Mouse (Mus musculus) cerebellum, adult 9-10 months (tissue): ENCODE results near the gene Sema6d.

Experiments used
- DNase-seq: peaks from one replicate; pipeline ENCODE4 v3.0.0; 2022

Sema6d gene

DNA sequence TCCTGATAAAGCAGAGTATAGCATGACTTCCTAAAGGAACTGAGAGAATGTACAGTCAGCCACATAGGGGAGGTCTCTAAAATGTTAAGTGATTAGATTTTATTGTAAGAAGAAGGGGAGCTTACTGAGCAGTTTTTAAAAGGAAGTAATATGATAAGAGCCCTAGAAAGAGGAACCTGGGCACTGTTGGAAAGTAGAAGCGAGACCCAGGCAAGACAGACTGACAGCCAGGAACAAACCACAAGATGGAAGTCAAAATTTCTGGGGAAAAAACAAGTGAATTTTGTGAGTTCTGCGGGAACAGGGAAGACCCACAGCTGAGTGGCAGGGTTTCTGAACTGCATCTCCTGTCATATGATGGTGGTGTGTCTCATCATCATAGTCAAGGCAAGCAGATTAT is 486.3 kb downstream of the Sema6d start:
- DNase-seq, result no peak

DNA sequence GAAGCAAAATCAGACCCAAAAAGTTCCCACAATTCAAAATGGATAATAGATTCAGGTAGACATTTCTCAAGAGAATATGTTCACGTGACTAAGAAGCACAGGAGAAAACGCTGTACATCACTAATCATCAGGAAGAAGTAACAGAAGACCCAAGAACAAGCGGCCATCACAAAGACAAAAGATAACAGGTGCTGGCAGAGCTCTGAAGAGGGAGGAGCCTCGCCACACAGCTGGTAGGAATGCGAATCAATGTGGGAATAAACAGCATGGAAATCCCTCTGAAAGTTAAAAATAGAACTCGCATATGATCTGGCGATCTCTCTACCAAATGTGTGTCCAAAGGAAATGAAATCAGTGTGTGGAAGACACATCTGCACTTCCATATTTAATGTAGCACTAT is 493.8 kb downstream of the Sema6d start:
- DNase-seq, result no peak

DNA sequence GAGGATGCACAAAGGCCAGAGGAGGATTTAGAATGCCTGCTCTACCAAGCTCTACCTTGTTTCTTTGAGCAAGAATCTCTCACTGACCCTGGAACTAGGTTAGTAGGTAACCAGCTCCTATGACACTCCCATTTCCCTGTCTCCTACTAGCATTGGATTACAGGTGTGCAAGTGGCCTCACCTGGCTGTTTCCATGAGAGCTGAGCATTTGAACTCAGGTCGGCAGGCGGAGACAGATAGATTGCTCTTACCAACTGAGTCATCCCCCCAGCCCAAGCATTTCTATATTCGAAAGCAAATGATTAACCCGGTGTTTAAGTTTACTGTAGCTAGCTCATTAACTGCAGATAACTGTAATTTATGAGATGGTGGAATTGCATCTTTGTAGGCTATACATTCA is 503.0 kb downstream of the Sema6d start:
- no peak for DNase-seq

DNA sequence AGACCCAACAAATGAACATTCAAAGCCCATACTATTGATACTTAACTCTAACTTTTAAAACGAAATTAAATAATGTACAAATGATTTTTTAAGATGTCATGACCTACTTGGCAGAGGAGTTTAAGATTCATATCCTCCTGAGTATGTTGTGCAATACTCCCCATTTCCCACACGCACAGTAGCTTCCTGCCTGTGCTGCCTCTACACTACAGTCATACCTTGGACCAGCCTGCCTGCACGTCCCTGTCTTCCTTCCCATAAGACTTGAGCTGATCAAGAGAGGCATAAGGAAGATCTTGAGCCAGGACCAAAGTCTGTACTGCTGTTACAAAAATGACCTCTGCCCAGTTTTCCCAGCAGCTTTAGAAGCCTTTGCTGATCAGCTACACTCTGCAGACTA is 509.2 kb downstream of the Sema6d start:
- DNase-seq, result no peak

DNA sequence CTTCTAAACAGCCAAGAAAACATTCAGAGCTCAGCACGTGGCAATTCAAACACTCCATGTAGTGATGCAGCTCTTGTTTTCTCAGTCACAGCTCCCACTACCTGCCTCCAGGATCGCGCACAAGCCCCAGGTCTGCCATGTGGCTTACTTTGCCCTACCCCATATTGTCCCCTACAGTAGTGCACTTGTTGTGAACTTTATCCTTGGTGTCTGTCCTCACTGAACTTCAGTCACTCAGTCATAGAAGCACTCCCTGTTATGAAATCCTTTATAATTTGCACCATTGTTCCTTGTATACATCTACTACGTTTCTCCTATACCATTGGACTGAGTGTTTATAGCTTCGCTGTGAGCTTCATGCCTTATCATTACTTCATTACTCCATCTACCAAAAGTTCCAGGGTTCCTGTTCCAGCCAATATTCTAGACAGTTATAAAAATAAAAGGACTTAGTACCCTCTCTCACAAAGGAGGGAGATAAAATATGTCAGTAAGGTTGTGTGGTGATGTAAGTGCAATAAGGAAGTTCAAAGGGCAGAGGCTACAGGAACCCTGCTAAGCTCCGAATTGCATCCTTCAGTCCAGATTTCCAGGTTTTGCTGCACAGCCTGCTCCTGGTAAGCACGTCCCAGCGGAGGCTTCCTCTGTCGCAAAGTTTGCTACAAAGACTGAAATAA is 512.1 kb downstream of the Sema6d start:
- DNase-seq, result no peak

DNA sequence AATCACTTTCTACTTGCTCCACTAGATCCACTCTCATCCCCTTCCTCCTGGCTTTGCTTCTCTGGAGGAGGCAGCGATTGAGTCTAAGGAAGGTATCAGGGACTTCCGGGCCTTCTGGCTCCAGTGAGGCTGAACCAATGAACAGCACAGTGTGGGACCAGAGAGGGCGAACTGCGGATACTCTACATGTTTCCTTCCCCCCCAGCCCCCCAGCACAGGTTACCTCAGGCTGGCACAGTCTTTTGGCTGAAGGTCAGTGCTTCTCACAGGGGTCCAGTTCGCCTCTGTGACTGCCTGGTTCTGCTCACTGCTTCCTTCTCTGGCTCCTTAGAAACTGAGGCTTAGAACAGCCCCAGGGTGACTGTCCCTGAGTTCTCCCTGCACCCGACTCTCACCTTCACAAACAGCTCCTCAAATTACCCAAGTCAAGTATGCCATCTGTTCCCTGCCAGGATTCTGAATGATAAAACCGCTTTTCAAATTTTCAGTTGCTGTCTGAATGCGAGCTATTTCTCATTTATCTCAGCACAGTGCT is 512.7 kb downstream of the Sema6d start:
- peak; percentile 9 for DNase-seq

DNA sequence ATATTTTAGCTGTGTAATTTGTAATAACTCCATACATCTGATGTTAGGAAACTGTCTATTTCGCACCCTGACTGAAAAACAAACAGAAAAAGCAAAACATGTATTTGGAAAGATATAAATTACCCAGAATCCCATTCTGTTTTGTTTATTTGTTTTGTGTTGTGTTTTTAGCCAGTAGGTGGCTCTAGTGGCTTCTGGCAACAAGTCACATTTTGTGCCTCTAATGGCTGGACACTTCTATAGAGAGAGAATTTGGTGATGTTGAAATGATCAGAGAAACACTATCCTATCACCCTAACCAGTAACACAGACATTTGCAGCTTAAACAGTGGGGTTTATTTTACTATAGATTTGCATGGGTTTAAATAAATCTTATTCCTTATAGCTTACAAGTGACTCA is 515.6 kb downstream of the Sema6d start:
- DNase-seq, result peak; percentile 75

DNA sequence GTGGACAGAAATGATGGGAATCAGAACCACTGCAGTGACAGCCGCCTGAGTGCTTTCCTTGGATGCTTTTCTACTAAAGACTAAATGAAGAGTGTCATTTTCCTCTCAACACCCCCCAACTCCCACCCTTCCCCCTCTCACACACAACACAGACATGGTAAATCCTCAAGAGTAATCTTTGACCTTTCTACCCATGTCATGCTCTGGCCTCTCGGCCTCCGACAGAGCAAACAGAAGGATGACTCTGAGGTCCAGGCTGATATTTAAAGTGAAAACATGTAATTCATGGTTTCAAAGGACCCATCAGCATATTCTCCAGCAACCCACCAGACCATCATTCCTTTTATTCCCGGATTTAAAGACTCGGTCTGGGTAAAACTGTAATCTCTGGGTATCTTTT is 518.2 kb downstream of the Sema6d start:
- peak; percentile 3 for DNase-seq

DNA sequence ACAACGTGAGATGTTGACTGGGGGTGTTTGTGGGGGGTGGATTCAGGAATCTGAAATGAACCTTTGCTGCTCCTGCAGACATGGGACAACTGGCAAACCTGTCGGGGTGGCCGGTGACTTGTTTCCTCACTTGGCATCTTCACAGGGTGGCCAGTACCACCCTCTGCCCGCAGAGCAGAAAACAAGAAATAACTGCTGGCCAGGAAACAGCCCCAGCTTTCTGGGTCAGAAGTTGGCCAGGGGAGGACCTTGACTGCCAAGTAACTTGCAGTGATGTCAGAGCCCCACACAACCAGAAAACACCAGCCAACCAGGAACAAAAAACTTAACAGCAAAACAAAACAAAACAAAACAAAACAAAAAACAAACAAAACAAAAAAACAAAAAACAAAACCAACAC is 518.8 kb downstream of the Sema6d start:
- DNase-seq, result peak; percentile 35

DNA sequence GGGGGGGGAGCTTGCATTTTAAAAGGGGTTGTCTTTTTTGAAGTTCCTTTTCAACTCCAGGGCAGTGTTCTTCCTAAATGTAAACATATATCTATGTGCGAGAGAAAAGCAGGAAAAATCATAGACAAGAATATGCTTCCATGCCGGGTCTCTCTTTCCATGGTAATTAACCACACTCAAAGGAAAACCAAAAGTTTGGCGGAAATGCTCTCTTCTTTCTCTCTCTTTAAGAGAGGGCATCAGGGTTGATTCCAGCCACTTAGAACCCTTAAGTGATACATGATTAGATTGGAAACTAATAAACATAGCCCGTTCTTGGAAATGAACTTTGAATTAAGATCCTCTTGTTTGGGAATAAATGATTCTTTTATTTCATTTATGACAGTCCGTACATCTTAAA is 519.2 kb downstream of the Sema6d start:
- DNase-seq, result no peak

DNA sequence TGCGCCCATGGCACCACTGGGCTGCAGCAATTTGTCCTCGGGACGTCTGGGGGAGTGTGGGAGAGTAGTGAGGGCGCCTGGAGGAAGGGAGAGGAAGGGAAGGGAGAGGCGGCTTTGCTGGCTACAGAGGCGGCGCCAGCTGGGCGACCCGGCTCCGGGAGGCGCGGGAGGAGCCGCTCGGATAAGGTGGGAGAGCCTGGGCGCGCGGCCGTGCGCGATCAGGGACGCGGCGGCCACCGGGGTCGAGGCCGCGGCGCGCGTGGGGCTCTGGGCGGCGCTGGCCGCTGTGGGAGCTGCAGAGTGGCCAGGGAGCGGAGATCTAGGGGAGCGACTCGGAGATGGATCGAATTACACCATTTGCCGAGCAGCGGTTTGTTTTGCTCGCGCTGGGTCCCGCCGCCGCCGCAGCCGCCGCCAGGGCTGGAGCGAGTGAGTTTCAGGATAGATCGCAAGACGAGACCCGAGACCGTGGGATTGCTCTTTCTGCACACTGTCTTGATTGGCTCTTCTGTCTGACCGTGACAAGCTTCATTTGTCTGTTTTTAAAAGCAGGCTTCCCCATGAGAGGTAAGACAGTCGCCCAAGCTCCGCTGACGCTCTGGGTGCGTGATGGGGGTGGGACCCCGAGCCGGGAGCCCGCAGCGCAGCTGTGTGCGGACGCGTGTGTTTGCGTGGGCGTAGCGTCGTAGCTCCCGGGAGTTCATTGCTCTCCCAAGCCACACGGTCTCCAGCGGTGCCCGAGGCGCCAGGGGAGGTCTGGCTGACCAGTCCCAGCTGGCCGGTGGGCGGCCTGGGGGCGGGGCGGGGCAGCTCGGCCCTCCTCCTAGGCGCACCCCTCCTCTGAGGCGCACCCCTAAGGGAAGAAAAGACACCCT is 520.2 kb downstream of the Sema6d start:
- peak; percentile 77 for DNase-seq

DNA sequence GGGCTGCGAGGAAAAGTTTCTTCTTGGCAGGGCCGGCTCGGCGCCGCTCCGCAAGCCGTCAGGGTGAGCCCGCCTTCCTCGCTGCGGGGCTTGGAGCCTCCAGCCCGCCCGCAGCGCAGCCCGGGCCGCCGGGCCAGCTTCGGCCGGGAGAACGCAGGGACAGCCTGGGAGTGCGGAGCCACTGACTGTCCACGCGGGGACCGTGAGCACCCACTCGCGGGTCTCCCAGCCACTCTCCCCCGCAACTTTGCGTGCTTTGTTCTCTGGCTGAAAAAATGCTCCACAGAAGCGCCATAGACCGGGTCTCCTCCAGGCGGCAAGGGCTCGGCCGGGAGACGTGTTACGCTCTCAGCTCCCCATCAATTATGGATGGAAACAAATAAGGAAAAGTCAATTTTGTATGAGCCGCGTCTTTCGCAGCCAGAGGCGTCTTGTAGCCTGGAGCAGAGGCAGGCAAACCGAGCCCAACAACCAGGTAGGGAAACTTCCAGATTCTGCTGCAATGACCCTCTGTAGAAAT is 520.9 kb downstream of the Sema6d start:
- DNase-seq, result no peak

DNA sequence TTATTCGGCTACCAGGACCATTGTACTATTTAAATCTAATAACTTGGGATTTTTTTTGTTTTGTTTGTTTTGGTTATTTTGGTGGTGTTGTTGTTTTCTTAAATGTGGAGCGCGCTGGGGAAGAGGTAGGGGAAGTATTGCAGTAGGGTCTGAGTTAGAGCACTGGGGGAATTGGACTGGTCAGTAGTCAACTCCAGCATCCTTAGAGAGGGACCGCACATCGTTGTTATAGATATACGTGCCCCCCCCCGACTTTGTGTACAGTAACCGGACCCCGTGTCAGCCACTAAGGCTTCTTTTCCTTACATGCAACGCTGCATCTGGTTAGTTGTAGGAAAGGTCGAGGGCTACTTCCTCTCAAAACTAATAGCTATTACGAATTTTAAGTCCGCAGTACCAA is 521.5 kb downstream of the Sema6d start:
- DNase-seq, result peak; percentile 31

DNA sequence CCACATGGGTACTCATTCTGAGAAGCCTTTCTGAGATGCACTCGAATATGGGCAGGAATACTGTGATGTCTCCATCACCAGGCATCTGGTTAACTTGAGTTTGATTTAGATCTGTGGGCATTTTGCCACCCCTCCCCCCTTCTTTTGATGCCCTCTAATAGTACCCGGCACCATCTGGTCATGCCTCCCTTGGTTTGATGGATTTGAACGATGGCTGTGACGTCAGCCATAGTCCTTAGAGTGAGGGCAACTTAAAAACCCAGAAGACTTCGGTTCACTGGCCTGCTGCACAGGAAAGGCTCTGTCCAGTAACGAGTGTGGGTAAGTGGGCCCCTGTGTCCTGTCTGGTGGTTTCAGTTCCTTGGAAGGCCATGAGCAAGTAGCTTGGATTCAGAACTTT is 522.5 kb downstream of the Sema6d start:
- peak; percentile 83 for DNase-seq

DNA sequence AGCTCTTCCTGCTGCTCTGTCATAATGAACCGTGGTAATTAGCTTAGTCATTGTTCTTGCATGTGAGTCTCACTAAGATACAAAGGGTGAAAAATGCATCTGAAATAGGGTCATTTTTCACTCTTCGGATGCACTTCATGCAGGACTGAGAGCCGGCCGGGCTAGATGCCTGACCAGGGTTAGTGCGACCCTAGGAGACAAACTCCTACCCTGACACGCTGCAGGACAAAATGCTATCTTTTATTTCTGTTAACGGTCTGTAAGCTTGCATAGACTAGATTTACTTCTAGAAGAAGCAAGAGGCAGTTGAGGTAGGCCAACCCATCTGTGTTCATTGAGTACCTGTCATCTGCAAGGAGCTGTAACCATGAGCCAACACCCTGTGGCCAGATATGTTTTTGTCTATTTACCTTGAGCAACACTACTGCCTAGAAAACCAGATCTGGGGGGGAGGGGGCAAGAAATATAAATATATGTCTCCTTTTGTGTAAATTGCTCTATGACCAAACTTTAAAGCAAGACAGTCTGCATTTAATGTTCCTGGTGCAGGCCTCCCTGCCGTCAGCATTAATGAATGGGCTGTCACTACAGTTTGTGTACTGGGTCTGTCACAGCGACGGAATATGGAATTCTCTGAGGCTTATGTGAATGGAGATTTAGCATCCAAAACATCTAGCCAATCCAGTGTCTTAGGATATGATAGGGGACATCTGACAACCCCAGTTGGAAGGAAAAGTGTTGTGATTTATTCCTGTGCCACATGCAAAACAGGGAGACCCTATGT is 523.1 kb downstream of the Sema6d start:
- peak; percentile 38 for DNase-seq

DNA sequence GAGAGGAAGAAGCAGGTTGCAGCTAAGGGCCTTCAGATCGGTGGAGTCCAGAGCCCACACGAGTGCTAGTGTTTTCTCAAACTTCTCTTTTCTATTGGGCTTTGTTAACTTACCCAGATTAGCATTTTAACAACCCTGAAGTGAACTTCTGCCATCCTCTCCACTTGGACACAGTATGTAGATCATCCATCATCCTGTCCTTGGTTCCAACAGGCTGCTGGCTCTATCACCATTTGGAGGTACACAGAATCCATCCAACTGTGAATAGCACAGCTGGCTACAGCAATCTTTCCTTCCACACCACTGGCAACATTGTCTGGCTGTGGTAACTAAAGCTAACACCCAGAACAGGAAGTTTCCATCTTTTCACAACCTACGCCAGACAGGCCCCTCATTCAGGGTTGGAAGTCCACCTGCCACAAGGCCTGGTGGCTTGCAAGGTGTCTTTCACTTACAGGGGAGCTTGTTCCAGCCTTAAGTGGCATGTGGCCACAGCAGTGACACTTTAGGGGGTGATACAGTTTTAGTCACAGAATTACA is 524.0 kb downstream of the Sema6d start:
- DNase-seq, result peak; percentile 17

DNA sequence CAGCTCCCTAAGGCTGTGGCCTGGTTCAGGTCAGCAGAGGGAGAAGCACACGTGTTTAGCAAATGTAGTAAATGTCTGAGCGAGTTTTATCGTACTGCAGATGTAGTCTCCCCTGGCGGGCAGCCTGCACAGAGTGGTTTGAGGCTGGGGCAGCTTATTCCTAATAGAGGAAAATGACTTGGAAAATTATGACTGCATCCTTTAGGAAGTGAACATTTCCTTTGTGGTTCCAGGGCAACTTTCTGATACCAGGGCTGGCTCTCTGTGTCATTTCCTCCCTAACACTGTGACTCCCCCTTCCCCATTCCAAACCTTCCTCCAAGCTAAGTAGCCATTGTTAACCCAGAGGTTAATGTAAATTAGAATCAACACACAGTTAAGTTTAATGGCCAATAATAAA is 527.0 kb downstream of the Sema6d start:
- DNase-seq, result peak; percentile 9

DNA sequence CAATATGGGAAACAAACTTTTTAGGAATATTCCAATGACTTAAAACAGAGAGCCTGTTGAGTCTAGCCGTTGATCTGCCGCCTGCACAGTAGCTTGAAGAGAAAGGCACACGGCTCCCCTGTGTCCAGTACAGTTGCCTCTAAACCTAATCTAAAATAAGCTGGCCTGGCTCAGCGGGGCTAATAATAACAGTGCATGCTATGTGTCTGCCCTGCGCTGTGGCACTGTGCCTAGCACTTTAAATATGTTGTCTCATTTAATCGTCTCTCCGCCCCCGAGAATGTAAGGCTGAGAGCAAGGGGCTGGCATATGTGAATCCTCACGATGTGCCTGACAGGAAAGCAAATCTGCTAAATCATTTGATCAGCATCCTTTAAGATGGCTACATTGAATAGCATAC is 527.7 kb downstream of the Sema6d start:
- DNase-seq, result peak; percentile 54

DNA sequence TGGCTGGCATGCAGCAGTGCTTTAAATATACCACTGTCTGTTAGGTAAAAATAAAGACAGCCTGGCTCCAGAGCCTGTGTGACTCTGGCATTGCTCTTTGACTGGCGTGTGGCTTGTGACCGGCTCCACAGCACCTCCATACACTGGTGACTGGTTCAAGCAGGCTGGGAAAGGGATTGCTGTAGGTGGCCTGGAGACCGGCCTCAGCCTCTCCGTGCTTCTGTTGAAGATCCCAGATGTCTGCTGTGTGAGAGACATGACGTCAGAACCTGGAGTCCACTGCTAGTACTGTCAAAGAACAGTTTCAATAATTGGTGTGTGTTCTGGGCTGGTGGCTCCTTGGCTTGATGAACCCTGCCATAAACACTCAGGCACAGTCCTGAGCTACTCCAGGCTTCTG is 528.3 kb downstream of the Sema6d start:
- DNase-seq, result peak; percentile 28

DNA sequence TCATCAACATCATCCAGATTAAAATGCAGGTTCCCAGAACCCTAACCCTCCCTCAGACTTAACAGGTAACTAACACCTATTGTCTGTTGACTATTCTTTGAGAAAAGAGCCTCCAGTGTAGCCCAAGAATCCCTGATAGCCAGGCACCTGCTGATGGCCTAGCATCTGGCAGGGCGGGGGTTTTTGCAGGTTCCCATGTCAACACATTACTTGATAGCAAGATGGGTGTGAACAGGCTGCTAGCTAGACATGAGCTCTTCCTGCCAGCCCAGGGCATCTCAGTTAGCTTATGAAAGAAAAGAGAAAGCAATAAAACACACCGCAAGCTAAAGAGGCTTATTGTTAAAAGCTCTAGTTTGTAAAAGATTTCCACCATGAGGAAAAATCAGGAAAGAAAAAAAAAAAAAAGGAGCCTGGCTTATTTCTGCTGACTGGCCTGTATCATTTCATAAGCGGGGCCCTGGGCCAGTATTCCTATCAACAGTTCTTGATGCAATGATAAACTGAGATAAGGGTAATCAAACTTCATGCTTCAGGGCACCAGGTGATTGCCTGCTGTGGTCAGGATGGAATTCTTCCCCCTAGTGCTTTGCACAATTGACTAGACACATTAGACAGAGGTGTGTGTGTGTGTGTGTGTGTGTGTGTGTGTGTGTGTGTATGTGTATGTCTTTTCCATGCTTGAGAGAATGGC is 528.9 kb downstream of the Sema6d start:
- no peak for DNase-seq

DNA sequence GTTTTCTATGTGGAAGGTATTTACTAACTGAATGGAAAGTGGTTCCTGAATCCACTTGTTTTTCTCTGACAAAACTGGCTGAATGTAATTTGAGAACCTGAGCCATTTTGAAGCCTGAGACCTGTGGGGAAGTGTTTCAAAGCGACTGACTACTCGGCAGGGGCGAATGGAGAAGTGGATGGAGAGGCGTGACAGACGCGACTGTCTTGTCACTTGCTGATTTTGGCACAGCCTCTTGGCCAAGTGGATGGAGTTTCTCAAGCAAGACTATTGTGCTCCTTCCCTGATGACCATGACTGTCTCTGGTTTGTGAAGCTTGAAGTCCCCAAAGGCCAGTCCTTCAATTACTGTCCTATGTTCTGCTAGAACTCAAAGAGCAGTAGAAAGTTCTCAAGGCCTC is 530.7 kb downstream of the Sema6d start:
- no peak for DNase-seq

DNA sequence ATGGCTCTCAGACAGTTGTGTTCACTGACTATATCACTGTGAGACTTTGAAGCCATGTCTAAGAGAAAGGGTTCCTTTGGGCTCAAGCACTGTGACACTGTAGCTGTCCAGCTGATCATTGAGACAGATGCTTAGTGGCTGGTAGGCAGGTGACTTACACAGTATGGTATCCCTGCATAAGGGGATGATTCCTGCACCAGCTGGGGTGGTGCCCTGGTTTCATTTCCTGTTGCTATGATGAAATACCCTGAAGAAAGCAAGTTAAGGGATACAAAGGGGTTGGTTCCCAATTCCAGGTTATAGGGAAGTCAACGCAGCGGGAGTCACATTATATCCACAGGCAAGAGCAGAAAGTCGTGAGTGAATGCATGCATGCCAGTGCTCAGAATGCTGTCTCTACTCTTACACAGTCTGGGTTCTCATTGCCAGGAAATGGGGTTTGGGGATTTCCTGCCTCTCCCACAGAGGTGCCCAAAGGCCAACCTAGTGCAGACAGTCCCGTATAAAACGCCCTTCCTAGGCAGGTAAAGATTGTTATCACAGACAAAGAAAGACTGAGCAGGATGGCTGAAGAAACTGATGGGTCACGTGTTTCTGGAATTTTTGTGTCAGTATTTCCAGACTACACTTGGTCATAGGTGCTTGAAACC is 532.3 kb downstream of the Sema6d start:
- DNase-seq, result no peak
